Mouse (Mus musculus) cerebellum, postnatal 36 days (tissue): ENCODE data around the gene Samhd1.

Experiments
- DNase-seq, 2 experiments: peaks; one replicate each; pipeline ENCODE4 v3.0.0; 2021 to 2022; ENCODE audit warnings: mixed read lengths in 2 of 2

Samhd1 gene

GRCm38 (mm10) chr2:157095005-157095755 is 39.9 kb downstream of the Samhd1 start:
- DNase-seq: peak; percentile 84 to 89

GRCm38 (mm10) chr2:157092024-157092423 is 43.0 kb downstream of the Samhd1 start:
- peak; percentile 34 to 35 for DNase-seq

- DNase-seq: no peak
Observed at GRCm38 (mm10) chr2:157087536-157088317, 47.3 kb downstream of the Samhd1 start.

- DNase-seq: no peak
Observed at GRCm38 (mm10) chr2:157086796-157087195, 48.3 kb downstream of the Samhd1 start, which contains the start of gene Tldc2. TSS of gene Tldc2 (plus strand) at chr2:157087055.

- peak in 1 of 2 experiments; percentile 34 for DNase-seq
Observed at GRCm38 (mm10) chr2:157084831-157085585, 50.1 kb downstream of the Samhd1 start.

GRCm38 (mm10) chr2:157081960-157082359 is 53.1 kb downstream of the Samhd1 start:
- no peak for DNase-seq

- no peak for DNase-seq
Observed at GRCm38 (mm10) chr2:157081331-157081730, 53.7 kb downstream of the Samhd1 start.

- no peak for DNase-seq
Observed at GRCm38 (mm10) chr2:157079701-157080180, 55.3 kb downstream of the Samhd1 start.

- peak; percentile 77 to 86 for DNase-seq
Observed at GRCm38 (mm10) chr2:157078793-157079700, 56.0 kb downstream of the Samhd1 start, which contains the start of gene Soga1. TSS of gene Soga1 (minus strand) at chr2:157079254.

- DNase-seq: peak in 1 of 2 experiments; percentile 52
Observed at GRCm38 (mm10) chr2:157078059-157078792, 56.8 kb downstream of the Samhd1 start.

- DNase-seq: peak; percentile 57 to 65
Observed at GRCm38 (mm10) chr2:157077641-157078058, 57.4 kb downstream of the Samhd1 start.

- DNase-seq: peak; percentile 84
Observed at GRCm38 (mm10) chr2:157077160-157077559, 57.9 kb downstream of the Samhd1 start.

- DNase-seq: peak in 1 of 2 experiments; percentile 32
Observed at GRCm38 (mm10) chr2:157076585-157076984, 58.5 kb downstream of the Samhd1 start.

- peak; percentile 81 to 83 for DNase-seq
Observed at GRCm38 (mm10) chr2:157075685-157076084, 59.4 kb downstream of the Samhd1 start.

GRCm38 (mm10) chr2:157075226-157075625 is 59.8 kb downstream of the Samhd1 start:
- peak in 1 of 2 experiments; percentile 35 for DNase-seq

- DNase-seq: peak; percentile 18 to 38
Observed at GRCm38 (mm10) chr2:157074772-157075171, 60.3 kb downstream of the Samhd1 start.

- peak; percentile 92 to 93 for DNase-seq
Observed at GRCm38 (mm10) chr2:157074186-157074724, 60.8 kb downstream of the Samhd1 start.

GRCm38 (mm10) chr2:157073378-157074052 is 61.5 kb downstream of the Samhd1 start:
- no peak for DNase-seq

- DNase-seq: no peak
Observed at GRCm38 (mm10) chr2:157072316-157072990, 62.6 kb downstream of the Samhd1 start.
